Comparison of ENCODE assay signal across 8 mouse cellular contexts in the genomic region with DNA sequence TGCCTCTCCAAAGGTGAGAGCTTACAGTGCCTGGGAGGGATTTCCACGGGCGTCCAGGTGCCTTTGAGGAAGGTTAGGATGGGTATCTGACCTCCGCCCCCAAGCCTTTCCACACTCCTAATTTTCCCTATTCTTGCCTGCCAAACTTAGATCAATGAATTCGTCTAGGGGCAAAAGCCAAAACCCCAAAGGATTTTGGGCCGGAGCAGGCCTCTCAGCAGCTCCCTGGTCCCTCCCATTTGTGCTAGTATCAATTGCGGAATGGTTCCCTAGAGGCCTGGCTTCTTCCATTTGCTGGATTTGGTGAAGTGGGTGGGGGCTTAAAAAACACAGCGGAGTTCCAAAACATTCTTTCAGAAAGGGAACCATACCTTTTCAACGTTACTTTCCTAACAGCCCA.
DNase-seq lines count a peak whose midpoint lies in the region; ATAC-seq lines count a peak whose summit lies in the region.

No protein-coding gene starts in this region.

- ATAC-seq in megakaryocyte, adult 5-6 weeks (ENCODE audit: poor library complexity, severe bottlenecking), result no peak
- peak; percentile 13; the same call in 1 of the 2 replicates for ATAC-seq in forebrain, embryonic 11.5 days (replicated peaks; ENCODE audit: low FRiP score)
- no peak for ATAC-seq in neural tube, embryonic 14.5 days (ENCODE audit: low read depth)
- no peak for ATAC-seq in megakaryocyte-erythroid progenitor cell, adult 5-6 weeks (replicated peaks; ENCODE audit: low FRiP score, low TSS enrichment, poor library complexity, severe bottlenecking)

- peak overlapping the region; percentile 95 for H3K4me3 ChIP-seq in megakaryocyte, embryonic 14.5 days (replicated peaks)
- peak overlapping the region; percentile 62 for H3K4me3 ChIP-seq in forebrain, embryonic 11.5 days (ENCODE audit: low read depth, low read length)
- peak overlapping the region; percentile 48 for H3K4me3 ChIP-seq in neural tube, embryonic 14.5 days (ENCODE audit: low read depth, low read length)

- no peak overlapping the region for H3K27ac ChIP-seq in forebrain, embryonic 11.5 days (ENCODE audit: low read depth, low read length)
- peak overlapping the region; percentile 63; the same call in 1 of the 2 replicates for H3K27ac ChIP-seq in neural tube, embryonic 14.5 days (ENCODE audit: low read depth, low read length)

- H3K9me3 ChIP-seq in megakaryocyte, embryonic 14.5 days, result no peaks in the 10 kb centered on the region
- H3K9me3 ChIP-seq in forebrain, embryonic 11.5 days (ENCODE audit: control insufficient read depth, low read length), result no peaks in the 10 kb centered on the region
- no peaks in the 10 kb centered on the region for H3K9me3 ChIP-seq in neural tube, embryonic 14.5 days (ENCODE audit: control insufficient read depth, low read length)

- peaks cover 46% of the 10 kb centered on the region for H3K4me1 ChIP-seq in megakaryocyte, embryonic 14.5 days
- no peaks in the 10 kb centered on the region; the same call in 1 of the 2 replicates for H3K4me1 ChIP-seq in forebrain, embryonic 11.5 days (replicated peaks; ENCODE audit: control insufficient read depth, insufficient read depth, low read length)
- peaks cover 13% of the 10 kb centered on the region for H3K4me1 ChIP-seq in neural tube, embryonic 14.5 days (ENCODE audit: control insufficient read depth, insufficient read depth, low read length)

- no peaks in the 10 kb centered on the region for H3K36me3 ChIP-seq in megakaryocyte, embryonic 14.5 days (replicated peaks; ENCODE audit: low read length)
- no peaks in the 10 kb centered on the region for H3K36me3 ChIP-seq in forebrain, embryonic 11.5 days (ENCODE audit: control insufficient read depth, insufficient read depth, low read length)
- no peaks in the 10 kb centered on the region for H3K36me3 ChIP-seq in neural tube, embryonic 14.5 days (ENCODE audit: control insufficient read depth, insufficient read depth, low read length)

- peak overlapping the region; percentile 75 for H3K9ac ChIP-seq in forebrain, embryonic 11.5 days (ENCODE audit: low read length)
- peak overlapping the region; percentile 68; the same call in 1 of the 2 replicates for H3K9ac ChIP-seq in neural tube, embryonic 14.5 days (replicated peaks; ENCODE audit: low read depth, low read length)

- no peak for DNase-seq in forebrain, embryonic 11.5 days (ENCODE audit: low spot score)
- peak; percentile 9 to 12 for DNase-seq in layer of hippocampus, adult 8-10 months (ENCODE audit: low spot score in 2 of 2)
- DNase-seq in adrenal gland, postnatal 25 days, result no peak
- DNase-seq in frontal cortex, postnatal 10 days (ENCODE audit: low spot score in 2 of 2), result no peak

- WGBS in forebrain, embryonic 11.5 days, result 5% methylated on average over 8 of the region's 8 CpGs
- 7% methylated on average over 8 of the region's 8 CpGs for WGBS in neural tube, embryonic 14.5 days

- peak overlapping the region; percentile 97 for H3K4me2 ChIP-seq in forebrain, embryonic 11.5 days (ENCODE audit: low read depth, low read length, severe bottlenecking)
- H3K4me2 ChIP-seq in neural tube, embryonic 14.5 days (ENCODE audit: low read depth, low read length), result peak overlapping the region; percentile 80

- H3K27me3 ChIP-seq in megakaryocyte, embryonic 14.5 days (replicated peaks), result peaks cover 2% of the 10 kb centered on the region
- no peaks in the 10 kb centered on the region for H3K27me3 ChIP-seq in forebrain, embryonic 11.5 days (ENCODE audit: control insufficient read depth, insufficient read depth, low read length)
- no peaks in the 10 kb centered on the region for H3K27me3 ChIP-seq in neural tube, embryonic 14.5 days (ENCODE audit: control insufficient read depth, insufficient read depth, low read length)

Comparison
In these comparisons a context has a peak if more than half of its experiments do, and no peak if none do; other contexts are left out.
1. DNase-seq: peak in layer of hippocampus, adult 8-10 months (2 of 2); none in forebrain, embryonic 11.5 days (single experiment), adrenal gland, postnatal 25 days (single experiment) and frontal cortex, postnatal 10 days (0 of 2).
2. Peak in every context shown above with its lines, with median percentiles within 50 percentile points of each other: H3K4me3 ChIP-seq.